8 mouse cellular contexts compared by ENCODE assay signal in the genomic region with DNA sequence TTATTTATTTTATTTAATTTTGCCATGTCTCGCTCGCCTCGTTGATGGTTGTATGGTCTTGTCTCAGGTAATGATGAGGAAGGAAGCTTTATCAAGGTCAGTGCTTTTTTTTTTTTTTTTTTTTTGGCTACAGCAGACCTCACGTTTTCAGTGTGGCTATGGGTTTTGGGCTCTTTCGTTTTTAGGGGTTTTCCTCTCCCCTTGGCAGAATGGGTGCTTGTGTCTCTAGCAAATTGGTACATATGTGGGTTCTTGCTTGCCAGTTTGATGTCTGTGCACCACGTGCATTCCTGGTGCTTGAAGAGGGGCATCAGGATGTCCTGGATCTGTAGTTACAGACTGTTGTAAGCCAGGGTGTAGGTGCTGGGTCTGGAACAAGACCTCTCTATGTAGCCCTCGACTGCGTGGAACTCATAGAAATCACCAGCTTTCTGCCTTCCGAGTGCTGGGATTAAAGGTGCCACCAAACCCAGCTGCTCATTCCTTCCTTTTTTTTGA. TPM values are rescaled to one million over a fixed set of nuclear protein-coding genes. Genes with fewer than 3 reads are reported as not detected.
A peak's percentile ranks its signal among the peaks of the same experiment; 100 is the strongest.
DNase-seq lines count a peak whose midpoint lies in the region; TF ChIP-seq lines count a peak whose summit lies in the region.

No protein-coding gene starts in this region.

- H3K27me3 ChIP-seq in heart, embryonic 10.5 days (ENCODE audit: insufficient read depth, poor library complexity, severe bottlenecking), result no peaks in the 10 kb centered on the region
- H3K27me3 ChIP-seq in CH12.LX (replicated peaks), result no peaks in the 10 kb centered on the region
- H3K27me3 ChIP-seq in hindbrain, embryonic 10.5 days (ENCODE audit: insufficient read depth, poor library complexity, severe bottlenecking), result no peaks in the 10 kb centered on the region

- peaks cover 31% of the 10 kb centered on the region for H3K4me1 ChIP-seq in heart, embryonic 10.5 days
- H3K4me1 ChIP-seq in CH12.LX (ENCODE audit: control insufficient read depth in 1 of 2, insufficient read depth in 2 of 2), result peaks cover 15 to 49% of the 10 kb centered on the region in 2 experiments; a peak in 3 of 4 replicates
- peaks cover 16% of the 10 kb centered on the region for H3K4me1 ChIP-seq in hindbrain, embryonic 10.5 days (replicated peaks)

- H3K36me3 ChIP-seq in heart, embryonic 10.5 days, result peaks cover 26% of the 10 kb centered on the region
- peaks cover 9 to 41% of the 10 kb centered on the region in 2 experiments for H3K36me3 ChIP-seq in CH12.LX (replicated peaks in 1 of 2; ENCODE audit: control insufficient read depth in 1 of 2, insufficient read depth in 1 of 2, low read length in 1 of 2)
- peaks cover 45% of the 10 kb centered on the region for H3K36me3 ChIP-seq in hindbrain, embryonic 10.5 days
- no peaks in the 10 kb centered on the region for H3K36me3 ChIP-seq in macrophage (ENCODE audit: inconsistent target)

- WGBS in heart, embryonic 10.5 days, result 45% methylated on average over 9 of the region's 9 CpGs
- 64% methylated on average over 9 of the region's 9 CpGs for WGBS in hindbrain, embryonic 10.5 days
- 23% methylated on average over 9 of the region's 9 CpGs for WGBS in macrophage (ENCODE audit: missing documents)

- no peak for TF ChIP-seq EP300 in CH12.LX (IDR thresholded peaks at IDR 0.05; ENCODE audit: low read length)

- peak overlapping the region; percentile 82 for H3K4me2 ChIP-seq in CH12.LX (ENCODE audit: insufficient read depth, low read depth, poor library complexity, severe bottlenecking)

- H3K4me3 ChIP-seq in heart, embryonic 10.5 days, result peak overlapping the region; percentile 98
- H3K4me3 ChIP-seq in CH12.LX (replicated peaks in 1 of 3; ENCODE audit: low read depth in 2 of 3, low read length in 2 of 3, poor library complexity in 1 of 3) (peak overlapping the region; percentile 84 to 94 (median 84)), macrophage (ENCODE audit: inconsistent target) (peak overlapping the region; percentile 74)
- H3K4me3 ChIP-seq in hindbrain, embryonic 10.5 days, result peak overlapping the region; percentile 78

- H3K9me3 ChIP-seq in heart, embryonic 10.5 days, result no peaks in the 10 kb centered on the region
- no peaks in the 10 kb centered on the region for H3K9me3 ChIP-seq in CH12.LX (replicated peaks; ENCODE audit: low read length)
- no peaks in the 10 kb centered on the region for H3K9me3 ChIP-seq in hindbrain, embryonic 10.5 days

- DNase-seq in heart, embryonic 10.5 days (ENCODE audit: low spot score), result no peak
- no peak for DNase-seq in heart, postnatal 25 days (ENCODE audit: low spot score)
- DNase-seq in CH12.LX (ENCODE audit: extremely low read depth), result no peak
- DNase-seq in hindbrain, embryonic 10.5 days (ENCODE audit: low spot score), result no peak
- DNase-seq in layer of hippocampus, postnatal 14 days (ENCODE audit: low spot score in 2 of 2), result no peak
- DNase-seq in left cerebral cortex, postnatal 25 days (ENCODE audit: low spot score in 2 of 2), result no peak
- no peak for DNase-seq in layer of hippocampus, postnatal 25 days (ENCODE audit: extremely low spot score in 1 of 2, low spot score in 1 of 2)

- no peak for TF ChIP-seq POLR2A in CH12.LX (IDR thresholded peaks at IDR 0.05; ENCODE audit: low read depth, low read length)

- peak overlapping the region; percentile 77 for H3K9ac ChIP-seq in CH12.LX (ENCODE audit: insufficient read depth, low read depth)

- H3K27ac ChIP-seq in heart, embryonic 10.5 days, result no peak overlapping the region
- H3K27ac ChIP-seq in CH12.LX (ENCODE audit: insufficient read depth, low read depth) (no peak overlapping the region), macrophage (peak overlapping the region; percentile 65)
- no peak overlapping the region for H3K27ac ChIP-seq in hindbrain, embryonic 10.5 days

- TF ChIP-seq RAD21 in CH12.LX (IDR thresholded peaks at IDR 0.05; ENCODE audit: low read depth, low read length), result no peak

- intact Hi-C loops in heart, postnatal 25 days (cut with DNase I), result loop anchor here (5.0 kb wide), 1 partner anchor 182 kb away; no protein-coding TSS in a partner anchor
- intact Hi-C loops in left cerebral cortex, postnatal 25 days (cut with DNase I), result no loop called here

- dilution Hi-C loops in CH12.LX (cut with MboI; ENCODE audit: extremely low pct_ligation_motif_present, extremely low pct_unique_long_range_greater_than_20kb, low sequenced_read_pairs), result no loop called here

- in situ Hi-C loops in CH12.LX (cut with MboI; ENCODE audit: low pct_ligation_motif_present, low pct_unique_long_range_greater_than_20kb, low sequenced_read_pairs), result no loop called here

- no peak for TF ChIP-seq CTCF in CH12.LX (conservative IDR thresholded peaks at IDR 0.05 in 1 of 2, IDR thresholded peaks at IDR 0.05 in 1 of 2; ENCODE audit: low read depth in 2 of 2, low read length in 2 of 2)

- H3K79me2 ChIP-seq in CH12.LX (replicated peaks; ENCODE audit: control insufficient read depth, extremely low read depth, insufficient read depth, poor library complexity, severe bottlenecking), result peaks cover 61% of the 10 kb centered on the region
- H3K79me2 ChIP-seq in macrophage (ENCODE audit: inconsistent target), result peaks cover 60% of the 10 kb centered on the region

TF ChIP-seq in CH12.LX, 34 proteins besides CTCF, POLR2A, EP300 and RAD21 (continues in another document):
- peak; percentile 83 for TF ChIP-seq ZNF384 (IDR thresholded peaks at IDR 0.05; ENCODE audit: low read depth, low read length)

RNA-seq across cellular contexts. Expression of a gene that starts 1.3 kb away (rescaled TPM):
- 47.3 and 50.7 TPM in 2 replicates for polyA plus RNA-seq in heart, embryonic 10.5 days (2016; fragmentation: Nextera tagmentation; extraction: Ambion mirVana)
- 10 to 100 TPM; 19.9 TPM for total RNA-seq in heart, postnatal 25 days (2021)
- 41.3 and 44.1 TPM in 2 replicates for total RNA-seq in CH12.LX (2012; rRNA removed)
- 53.1 and 59.7 TPM in 2 replicates for total RNA-seq in CH12.LX (2014; rRNA removed)
- polyA plus RNA-seq in CH12.LX (2012; ENCODE audit: insufficient read length, low read depth), result 60.3 and 66.0 TPM in 2 replicates
- 44.1 and 54.2 TPM in 2 replicates for polyA plus RNA-seq in hindbrain, embryonic 10.5 days (2016; fragmentation: Nextera tagmentation; extraction: Ambion mirVana)
- total RNA-seq in macrophage (2018; cell fraction: chromatin; rRNA removed), result 100 to 1,000 TPM in 5 of 26 experiments, 10 to 100 TPM in 21; 14.6 to 150 (median 64.0) TPM
- 10 to 100 TPM in 24 of 26 experiments, 1 to 10 TPM in 2; 9.0 to 45.8 (median 21.5) TPM for total RNA-seq in macrophage (2018; cell fraction: cytosol; rRNA removed)
- 100 to 1,000 TPM in 1 of 26 experiments, 10 to 100 TPM in 25; 12.1 to 113 (median 58.2) TPM for total RNA-seq in macrophage (2018; cell fraction: nucleus; rRNA removed)
- 15.3 to 23.7 TPM (median 17.0 TPM) in 3 replicates for polyA plus RNA-seq in macrophage (2018)
- 10 to 100 TPM; 39.4 to 41.9 TPM for total RNA-seq in layer of hippocampus, postnatal 14 days (2021)
- 10 to 100 TPM; 40.7 to 45.8 TPM for total RNA-seq in left cerebral cortex, postnatal 25 days (2021)
- total RNA-seq in layer of hippocampus, postnatal 25 days (2021), result 10 to 100 TPM; 39.4 to 41.2 TPM

RNA-seq across cellular contexts. Expression of a gene that starts 13.6 kb away (rescaled TPM):
- polyA plus RNA-seq in heart, embryonic 10.5 days (2016; fragmentation: Nextera tagmentation; extraction: Ambion mirVana), result 71.9 and 80.3 TPM in 2 replicates
- total RNA-seq in heart, postnatal 25 days (2021), result 10 to 100 TPM; 48.1 to 51.3 TPM
- total RNA-seq in CH12.LX (2012; rRNA removed) (41.8 and 42.3 TPM in 2 replicates), CH12.LX (2014; rRNA removed) (31.7 and 34.0 TPM in 2 replicates)
- polyA plus RNA-seq in CH12.LX (2012; ENCODE audit: insufficient read length, low read depth) (52.8 and 52.9 TPM in 2 replicates), macrophage (2018) (97.3 to 304 TPM (median 148 TPM) in 3 replicates)
- 70.8 and 96.2 TPM in 2 replicates for polyA plus RNA-seq in hindbrain, embryonic 10.5 days (2016; fragmentation: Nextera tagmentation; extraction: Ambion mirVana)
- 1,000 to 10,000 TPM in 14 of 26 experiments, 100 to 1,000 TPM in 12; 286 to 2,059 (median 1,214) TPM for total RNA-seq in macrophage (2018; cell fraction: chromatin; rRNA removed)
- total RNA-seq in macrophage (2018; cell fraction: cytosol; rRNA removed), result 100 to 1,000 TPM; 129 to 462 (median 246) TPM
- 1,000 to 10,000 TPM in 9 of 26 experiments, 100 to 1,000 TPM in 17; 314 to 1,459 (median 713) TPM for total RNA-seq in macrophage (2018; cell fraction: nucleus; rRNA removed)
- total RNA-seq in layer of hippocampus, postnatal 14 days (2021), result 10 to 100 TPM; 81.9 to 84.2 TPM
- 10 to 100 TPM; 82.1 to 83.6 TPM for total RNA-seq in left cerebral cortex, postnatal 25 days (2021)
- total RNA-seq in layer of hippocampus, postnatal 25 days (2021), result 10 to 100 TPM; 66.3 to 78.9 TPM

RNA-seq across cellular contexts. Expression of a gene that starts 52.7 kb away (rescaled TPM):
- polyA plus RNA-seq in heart, embryonic 10.5 days (2016; fragmentation: Nextera tagmentation; extraction: Ambion mirVana), result 2.4 and 4.6 TPM in 2 replicates
- 10 to 100 TPM in 1 of 2 experiments, 1 to 10 TPM in 1; 8.2 to 10.1 TPM for total RNA-seq in heart, postnatal 25 days (2021)
- total RNA-seq in CH12.LX (2012; rRNA removed), result 2.3 and 2.5 TPM in 2 replicates
- total RNA-seq in CH12.LX (2014; rRNA removed), result 0.97 and 1.3 TPM in 2 replicates
- 2.5 and 3.2 TPM in 2 replicates for polyA plus RNA-seq in CH12.LX (2012; ENCODE audit: insufficient read length, low read depth)
- polyA plus RNA-seq in hindbrain, embryonic 10.5 days (2016; fragmentation: Nextera tagmentation; extraction: Ambion mirVana), result 0.78 and 0.93 TPM in 2 replicates
- total RNA-seq in macrophage (2018; cell fraction: chromatin; rRNA removed), result 10 to 100 TPM in 3 of 26 experiments, 1 to 10 TPM in 21, under 1 TPM in 1, not detected in 1; 0.80 to 12.3 (median 4.8) TPM
- total RNA-seq in macrophage (2018; cell fraction: cytosol; rRNA removed), result 1 to 10 TPM; 1.4 to 4.0 (median 2.6) TPM
- total RNA-seq in macrophage (2018; cell fraction: nucleus; rRNA removed), result 10 to 100 TPM in 2 of 26 experiments, 1 to 10 TPM in 23, under 1 TPM in 1; 0.58 to 13.2 (median 3.3) TPM
- 0.81 to 1.9 TPM (median 1.5 TPM) in 3 replicates for polyA plus RNA-seq in macrophage (2018)
- 10 to 100 TPM in 1 of 2 experiments, 1 to 10 TPM in 1; 5.7 to 11.3 TPM for total RNA-seq in layer of hippocampus, postnatal 14 days (2021)
- 1 to 10 TPM; 8.2 to 9.1 TPM for total RNA-seq in left cerebral cortex, postnatal 25 days (2021)
- total RNA-seq in layer of hippocampus, postnatal 25 days (2021), result 1 to 10 TPM; 6.6 to 9.3 TPM

RNA-seq across cellular contexts. Expression of a gene that starts 53.3 kb away (rescaled TPM):
- 153 and 160 TPM in 2 replicates for polyA plus RNA-seq in heart, embryonic 10.5 days (2016; fragmentation: Nextera tagmentation; extraction: Ambion mirVana)
- total RNA-seq in heart, postnatal 25 days (2021), result 10 to 100 TPM; 83.2 to 84.7 TPM
- total RNA-seq in CH12.LX (2012; rRNA removed) (252 and 297 TPM in 2 replicates), CH12.LX (2014; rRNA removed) (204 and 243 TPM in 2 replicates)
- polyA plus RNA-seq in CH12.LX (2012; ENCODE audit: insufficient read length, low read depth) (258 and 286 TPM in 2 replicates), macrophage (2018) (327 to 388 TPM (median 342 TPM) in 3 replicates)
- polyA plus RNA-seq in hindbrain, embryonic 10.5 days (2016; fragmentation: Nextera tagmentation; extraction: Ambion mirVana), result 143 and 148 TPM in 2 replicates
- 100 to 1,000 TPM in 3 of 26 experiments, 10 to 100 TPM in 21, 1 to 10 TPM in 2; 9.4 to 168 (median 42.3) TPM for total RNA-seq in macrophage (2018; cell fraction: chromatin; rRNA removed)
- 100 to 1,000 TPM; 237 to 408 (median 331) TPM for total RNA-seq in macrophage (2018; cell fraction: cytosol; rRNA removed)
- total RNA-seq in macrophage (2018; cell fraction: nucleus; rRNA removed), result 100 to 1,000 TPM in 24 of 26 experiments, 10 to 100 TPM in 2; 61.1 to 379 (median 212) TPM
- total RNA-seq in layer of hippocampus, postnatal 14 days (2021), result 100 to 1,000 TPM; 152 to 155 TPM
- 100 to 1,000 TPM; 145 to 151 TPM for total RNA-seq in left cerebral cortex, postnatal 25 days (2021)
- 100 to 1,000 TPM; 131 to 154 TPM for total RNA-seq in layer of hippocampus, postnatal 25 days (2021)
